In genomic region chr11:44763992-44764835, GRCm38 (mm10) we compare ENCODE assay signal across 29 mouse cellular contexts.
DNase-seq lines count a peak whose midpoint lies in the region; ATAC-seq and TF ChIP-seq lines count a peak whose summit lies in the region.
"Had no signal": no experiment of that assay in that cellular context is flagged by ENCODE, and none has a peak within 500 bp of the region (broad histone marks: within the 10 kb centered on the region; RNA-seq: fewer than 3 reads in every experiment).

No protein-coding gene starts in this region.

- no peaks in the 10 kb centered on the region for H3K9me3 ChIP-seq in liver, postnatal 0 days (ENCODE audit: low read length)
- no peaks in the 10 kb centered on the region for H3K9me3 ChIP-seq in CH12.LX (replicated peaks; ENCODE audit: low read length)
- H3K9me3 ChIP-seq: embryonic facial prominence, embryonic 15.5 days; G1E; hindbrain, embryonic 15.5 days; liver, embryonic 12.5 days; midbrain, embryonic 15.5 days; stomach, embryonic 15.5 days had no signal

- no peak for TF ChIP-seq CTCF in liver, postnatal 0 days (IDR thresholded peaks at IDR 0.05; ENCODE audit: low read depth)
- TF ChIP-seq CTCF in CH12.LX (conservative IDR thresholded peaks at IDR 0.05 in 1 of 2, IDR thresholded peaks at IDR 0.05 in 1 of 2; ENCODE audit: low read depth in 2 of 2, low read length in 2 of 2), result no peak

- no peak overlapping the region for H3K4me2 ChIP-seq in liver, postnatal 0 days (ENCODE audit: low read depth, low read length)
- peak overlapping the region; percentile 64 for H3K4me2 ChIP-seq in CH12.LX (ENCODE audit: insufficient read depth, low read depth, poor library complexity, severe bottlenecking)
- H3K4me2 ChIP-seq: embryonic facial prominence, embryonic 15.5 days; hindbrain, embryonic 15.5 days; liver, embryonic 12.5 days; lung, embryonic 14.5 days; midbrain, embryonic 15.5 days; stomach, embryonic 15.5 days had no signal

- no peak for DNase-seq in liver, postnatal 0 days
- no peak for DNase-seq in liver
- peak; percentile 88 for DNase-seq in A20 (ENCODE audit: low read depth, low spot score)
- DNase-seq in CH12.LX (ENCODE audit: extremely low read depth), result peak; percentile 62
- no peak for DNase-seq in frontal cortex, postnatal 25 days (ENCODE audit: low spot score in 2 of 2)
- no peak for DNase-seq in adrenal gland, postnatal 4 days (ENCODE audit: low spot score in 2 of 2)
- DNase-seq: adrenal gland, postnatal 14 days; cerebellum, adult 18-20 months; cerebellum, postnatal 25 days; embryo, embryonic 11 days; heart, postnatal 10 days; kidney, postnatal 4 days; layer of hippocampus, adult 9-11 months; left cerebral cortex, postnatal 4 days; lung, embryonic 14.5 days; retina, postnatal 1 day; thymus, adult 18-20 months had no signal

- no peak for TF ChIP-seq POLR2A in CH12.LX (IDR thresholded peaks at IDR 0.05; ENCODE audit: low read depth, low read length)

- H3K27me3 ChIP-seq in liver, postnatal 0 days (ENCODE audit: insufficient read depth, low read length), result no peaks in the 10 kb centered on the region
- H3K27me3 ChIP-seq in CH12.LX (replicated peaks), result no peaks in the 10 kb centered on the region
- H3K27me3 ChIP-seq: embryonic facial prominence, embryonic 15.5 days; hindbrain, embryonic 15.5 days; midbrain, embryonic 15.5 days; stomach, embryonic 15.5 days had no signal

- H3K4me1 ChIP-seq in liver, postnatal 0 days (ENCODE audit: insufficient read depth), result no peaks in the 10 kb centered on the region
- peaks cover 26 to 95% of the 10 kb centered on the region in 2 experiments for H3K4me1 ChIP-seq in CH12.LX (ENCODE audit: control insufficient read depth in 1 of 2, insufficient read depth in 2 of 2)
- H3K4me1 ChIP-seq: liver, embryonic 12.5 days; stomach, embryonic 15.5 days had no signal

- H3K9ac ChIP-seq in liver, postnatal 0 days (replicated peaks), result no peak overlapping the region
- peak overlapping the region; percentile 70 for H3K9ac ChIP-seq in CH12.LX (ENCODE audit: insufficient read depth, low read depth)
- H3K9ac ChIP-seq: embryonic facial prominence, embryonic 15.5 days; hindbrain, embryonic 15.5 days; liver, embryonic 12.5 days; lung, embryonic 14.5 days; midbrain, embryonic 15.5 days; stomach, embryonic 15.5 days had no signal

- 68% methylated on average over 7 of the region's 7 CpGs for WGBS in liver, postnatal 0 days (ENCODE audit: insufficient replicate concordance)

- no peak overlapping the region for H3K4me3 ChIP-seq in liver, postnatal 0 days (ENCODE audit: low read depth, low read length)
- peak overlapping the region; percentile 23 to 34 (median 28) for H3K4me3 ChIP-seq in CH12.LX (replicated peaks in 1 of 3; ENCODE audit: low read depth in 2 of 3, low read length in 2 of 3, poor library complexity in 1 of 3)
- H3K4me3 ChIP-seq: embryonic facial prominence, embryonic 15.5 days; hindbrain, embryonic 15.5 days; left cerebral cortex, adult 2 months; liver, embryonic 12.5 days; midbrain, embryonic 15.5 days; stomach, embryonic 15.5 days had no signal

- in situ Hi-C loops in CH12.LX (cut with MboI; ENCODE audit: low pct_ligation_motif_present, low pct_unique_long_range_greater_than_20kb, low sequenced_read_pairs), result no loop called here

- H3K79me2 ChIP-seq in CH12.LX (replicated peaks; ENCODE audit: control insufficient read depth, extremely low read depth, insufficient read depth, poor library complexity, severe bottlenecking), result peaks cover 17% of the 10 kb centered on the region

- dilution Hi-C loops in CH12.LX (cut with MboI; ENCODE audit: extremely low pct_ligation_motif_present, extremely low pct_unique_long_range_greater_than_20kb, low sequenced_read_pairs), result no loop called here

- TF ChIP-seq EP300 in liver, postnatal 0 days (IDR thresholded peaks at IDR 0.05; ENCODE audit: low read depth), result no peak
- no peak; the same call in 1 of the 2 replicates for TF ChIP-seq EP300 in CH12.LX (IDR thresholded peaks at IDR 0.05; ENCODE audit: low read length)

- ATAC-seq in liver, postnatal 0 days, result no peak
- peak; percentile 38; the same call in 1 of the 2 replicates for ATAC-seq in neutrophil, adult 5-6 weeks (ENCODE audit: extremely low read depth, insufficient number of reproducible peaks, low FRiP score, poor library complexity, severe bottlenecking)
- ATAC-seq: activated CD4-positive, CD25-positive, alpha-beta regulatory T cell, adult 4 months; forebrain, embryonic 16.5 days; intestine, embryonic 16.5 days; liver, embryonic 12.5 days; midbrain, embryonic 15.5 days had no signal

- H3K27ac ChIP-seq in liver, postnatal 0 days (ENCODE audit: low read depth), result 0 out of 2 replicates have a peak overlapping the region, but pooled peaks have one; percentile 45
- peak overlapping the region; percentile 96 for H3K27ac ChIP-seq in CH12.LX (ENCODE audit: insufficient read depth, low read depth)
- H3K27ac ChIP-seq: embryonic facial prominence, embryonic 15.5 days; hindbrain, embryonic 15.5 days; left cerebral cortex, adult 2 months; liver, embryonic 12.5 days; macrophage; midbrain, embryonic 15.5 days; stomach, embryonic 15.5 days had no signal

- no peak; the same call in 1 of the 2 replicates for TF ChIP-seq RAD21 in CH12.LX (IDR thresholded peaks at IDR 0.05; ENCODE audit: low read depth, low read length)

- no peaks in the 10 kb centered on the region for H3K36me3 ChIP-seq in liver, postnatal 0 days (replicated peaks; ENCODE audit: insufficient read depth, low read length)
- peaks cover 0 to 35% of the 10 kb centered on the region in 2 experiments for H3K36me3 ChIP-seq in CH12.LX (replicated peaks in 1 of 2; ENCODE audit: control insufficient read depth in 1 of 2, insufficient read depth in 1 of 2, low read length in 1 of 2)
- H3K36me3 ChIP-seq: embryonic facial prominence, embryonic 15.5 days; G1E; hindbrain, embryonic 15.5 days; liver, embryonic 12.5 days; midbrain, embryonic 15.5 days; stomach, embryonic 15.5 days had no signal

TF ChIP-seq in CH12.LX, 34 proteins besides CTCF, POLR2A, EP300 and RAD21:
- TF ChIP-seq UBTF (IDR thresholded peaks at IDR 0.05; ENCODE audit: low read depth, low read length) (0 out of 2 replicates have a peak, but pooled peaks have one; percentile 47), ELF1 (IDR thresholded peaks at IDR 0.05; ENCODE audit: low read depth, low read length) (0 out of 2 replicates have a peak, but pooled peaks have one; percentile 26), PAX5 (IDR thresholded peaks at IDR 0.05; ENCODE audit: low read length) (no peak), BHLHE40 (IDR thresholded peaks at IDR 0.05; ENCODE audit: low read depth, low read length) (peak; percentile 88), NELFE (IDR thresholded peaks at IDR 0.05; ENCODE audit: low read depth, low read length) (no peak), MAZ (IDR thresholded peaks at IDR 0.05; ENCODE audit: low read depth, low read length) (peak; percentile 27; the same call in 1 of the 2 replicates), E2F4 (IDR thresholded peaks at IDR 0.05; ENCODE audit: insufficient replicate concordance, low read depth, low read length) (no peak), MAX (IDR thresholded peaks at IDR 0.05; ENCODE audit: low read length) (0 out of 2 replicates have a peak, but pooled peaks have one; percentile 24), JUN (IDR thresholded peaks at IDR 0.05; ENCODE audit: insufficient read depth, low read depth, low read length) (peak; percentile 20; the same call in 1 of the 2 replicates), JUND (conservative IDR thresholded peaks at IDR 0.05; ENCODE audit: low read depth, low read length) (no peak), SIN3A (IDR thresholded peaks at IDR 0.05; ENCODE audit: low read length) (no peak), HCFC1 (IDR thresholded peaks at IDR 0.05; ENCODE audit: low read depth, low read length) (peak; percentile 10; the same call in 1 of the 2 replicates), MEF2A (IDR thresholded peaks at IDR 0.05; ENCODE audit: borderline replicate concordance, low read depth, low read length) (peak; percentile 65; the same call in 1 of the 2 replicates), SMC3 (IDR thresholded peaks at IDR 0.05; ENCODE audit: low read depth, low read length) (peak; percentile 5), ETS1 (conservative IDR thresholded peaks at IDR 0.05; ENCODE audit: low read depth, low read length) (peak; percentile 40; the same call in 1 of the 2 replicates), CHD2 (IDR thresholded peaks at IDR 0.05; ENCODE audit: low read length) (peak; percentile 56), ZMIZ1 (IDR thresholded peaks at IDR 0.05; ENCODE audit: low read depth, low read length) (no peak; the same call in 1 of the 2 replicates), NRF1 (IDR thresholded peaks at IDR 0.05; ENCODE audit: low read depth, low read length) (no peak), MXI1 (IDR thresholded peaks at IDR 0.05; ENCODE audit: low read depth, low read length) (0 out of 2 replicates have a peak, but pooled peaks have one; percentile 17), KAT2A (IDR thresholded peaks at IDR 0.05; ENCODE audit: insufficient replicate concordance, low read length) (no peak)
TF ChIP-seq in CH12.LX: peak in this region for 12.

Comparison
In these comparisons a context has a peak if more than half of its experiments do, and no peak if none do; other contexts are left out.
1. DNase-seq: peak in A20 (single experiment) and CH12.LX (single experiment); none in liver, postnatal 0 days (single experiment), liver (single experiment), frontal cortex, postnatal 25 days (0 of 2) and adrenal gland, postnatal 4 days (0 of 2).